Mouse (Mus musculus) embryonic facial prominence, embryonic 10.5 days (tissue): ENCODE measurements around the gene Mob3c. TPM values are rescaled to one million over a fixed set of nuclear protein-coding genes. Genes with fewer than 3 reads are reported as not detected.

Experiments used
- DNase-seq: peaks from one replicate; pipeline ENCODE4 v3.0.0-alpha.2; 2017; ENCODE audit warnings: low spot score
- H3K27ac ChIP-seq: fragments of 300-500 bp; sonication (generic); replicated peaks from 2 replicates; pipeline ENCODE4 v1.5.1; 2016; ENCODE audit warnings: mild to moderate bottlenecking
- H3K27me3 ChIP-seq: fragments of 300-500 bp; sonication (generic); replicated peaks from 2 replicates; pipeline ENCODE4 v1.6.1; 2016; ENCODE audit warnings: low read depth, mild to moderate bottlenecking; ENCODE audit not compliant: poor library complexity, severe bottlenecking
- H3K36me3 ChIP-seq: fragments of 300-500 bp; sonication (generic); replicated peaks from 2 replicates; pipeline ENCODE4 v1.6.1; 2016; ENCODE audit warnings: mild to moderate bottlenecking, moderate library complexity
- H3K4me1 ChIP-seq: fragments of 300-500 bp; sonication (generic); 2 replicates; pipeline ENCODE4 v1.6.1; 2016
- H3K4me3 ChIP-seq: fragments of 300-500 bp; sonication (generic); 2 replicates; pipeline ENCODE4 v1.5.1; 2016; ENCODE audit warnings: mild to moderate bottlenecking, moderate library complexity
- H3K9me3 ChIP-seq: fragments of 300-500 bp; sonication (generic); 2 replicates; pipeline ENCODE4 v1.6.1; 2016; ENCODE audit warnings: mild to moderate bottlenecking
- WGBS: fragments of 180-500 bp; shearing (Covaris S2); methylation state at CpG from one replicate; pipeline ENCODE4 v1.1.7; 2016; 5-methylcytosine and 5-hydroxymethylcytosine counted together
- polyA plus RNA-seq: library from polyadenylated mRNA; unstranded; fragments of >200 nt; fragmentation: Nextera tagmentation; extraction: Ambion mirVana; gene quantifications from 2 replicates; pipeline ENCODE4 v1.2.1, GENCODE M21; 2016

The Mob3c gene
- polyA plus RNA-seq: 2.8 and 3.5 TPM in 2 replicates

- Histone ChIP-seq H3K4me1 (peaks cover 27% of the 10 kb centered on the region), H3K27me3 (peaks cover 36% of the 10 kb centered on the region), H3K4me3 (peak within 1 kb of the TSS; percentile 90), H3K27ac (peak within 1 kb of the TSS; percentile 79), H3K9me3 (no peaks in the 10 kb centered on the region), H3K36me3 (0 out of 2 replicates have a peak, but pooled peaks cover 2% of the 10 kb centered on the region)
- under 1% methylated on average over 57 of the region's 57 CpGs for WGBS
- peak; percentile 85 for DNase-seq
These were observed at the start of gene Mob3c for GRCm38 (mm10) chr4:115827888-115828571. Mob3c (plus strand) TSS chr4:115828092.

- DNase-seq: no peak
- Histone ChIP-seq H3K4me1 (peaks cover 4% of the 10 kb centered on the region; the same call in 1 of the 2 replicates), H3K4me3 (no peak overlapping the region), H3K9me3 (no peaks in the 10 kb centered on the region), H3K36me3 (peaks cover 23% of the 10 kb centered on the region), H3K27me3 (peaks cover 5% of the 10 kb centered on the region; the same call in 1 of the 2 replicates), H3K27ac (no peak overlapping the region)
- WGBS: 55% methylated on average over 6 of the region's 6 CpGs
These were observed 47.6 kb upstream of the Mob3c start for GRCm38 (mm10) chr4:115780269-115780668.

GRCm38 (mm10) chr4:115780918-115781317 lies 47.0 kb upstream of the Mob3c start, which contains the start of gene Tex38:
Tex38 (minus strand) TSS chr4:115781018.
- WGBS: 86% methylated on average over 3 of the region's 3 CpGs
- H3K9me3 ChIP-seq: no peaks in the 10 kb centered on the region
- H3K4me1 ChIP-seq: peaks cover 10% of the 10 kb centered on the region
- no peak within 1 kb of the TSS for H3K27ac ChIP-seq
- no peak for DNase-seq
- peaks cover 5% of the 10 kb centered on the region; the same call in 1 of the 2 replicates for H3K27me3 ChIP-seq
- H3K4me3 ChIP-seq: no peak within 1 kb of the TSS
- peaks cover 19% of the 10 kb centered on the region for H3K36me3 ChIP-seq

GRCm38 (mm10) chr4:115782026-115782805 lies 45.7 kb upstream of the Mob3c start:
- H3K4me1 ChIP-seq: peaks cover 14% of the 10 kb centered on the region
- WGBS: 92% methylated on average over 5 of the region's 5 CpGs
- H3K36me3 ChIP-seq: peaks cover 8% of the 10 kb centered on the region
- H3K9me3 ChIP-seq: no peaks in the 10 kb centered on the region
- peaks cover 5% of the 10 kb centered on the region; the same call in 1 of the 2 replicates for H3K27me3 ChIP-seq
- no peak overlapping the region for H3K27ac ChIP-seq
- H3K4me3 ChIP-seq: no peak overlapping the region
- DNase-seq: no peak

GRCm38 (mm10) chr4:115784769-115785510 lies 43.0 kb upstream of the Mob3c start, which contains the start of gene Atpaf1:
Atpaf1 (plus strand) TSS chr4:115784812.
- peak; percentile 84 for DNase-seq
- H3K9me3 ChIP-seq: no peaks in the 10 kb centered on the region
- H3K4me1 ChIP-seq: peaks cover 14% of the 10 kb centered on the region
- peak within 1 kb of the TSS; percentile 90 for H3K27ac ChIP-seq
- WGBS: under 1% methylated on average over 69 of the region's 69 CpGs
- peaks cover 13% of the 10 kb centered on the region for H3K36me3 ChIP-seq
- peaks cover 5% of the 10 kb centered on the region; the same call in 1 of the 2 replicates for H3K27me3 ChIP-seq
- H3K4me3 ChIP-seq: peak within 1 kb of the TSS; percentile 87

GRCm38 (mm10) chr4:115785511-115786034 lies 42.3 kb upstream of the Mob3c start:
- H3K4me3 ChIP-seq: peak overlapping the region; percentile 87
- H3K36me3 ChIP-seq: peaks cover 19% of the 10 kb centered on the region
- H3K27ac ChIP-seq: peak overlapping the region; percentile 90
- 62% methylated on average over 7 of the region's 7 CpGs for WGBS
- peaks cover 5% of the 10 kb centered on the region; the same call in 1 of the 2 replicates for H3K27me3 ChIP-seq
- no peak for DNase-seq
- H3K4me1 ChIP-seq: peaks cover 14% of the 10 kb centered on the region
- no peaks in the 10 kb centered on the region for H3K9me3 ChIP-seq

- no peaks in the 10 kb centered on the region for H3K27me3 ChIP-seq
- H3K4me3 ChIP-seq: no peak overlapping the region
- H3K9me3 ChIP-seq: no peaks in the 10 kb centered on the region
- peaks cover 50% of the 10 kb centered on the region for H3K36me3 ChIP-seq
- no peak for DNase-seq
- no peak overlapping the region for H3K27ac ChIP-seq
- H3K4me1 ChIP-seq: peaks cover 5% of the 10 kb centered on the region
- WGBS: 84% methylated on average over 3 of the region's 3 CpGs
These were observed 37.0 kb upstream of the Mob3c start for GRCm38 (mm10) chr4:115790864-115791263.

- no peaks in the 10 kb centered on the region for H3K9me3 ChIP-seq
- H3K27ac ChIP-seq: no peak overlapping the region
- H3K36me3 ChIP-seq: peaks cover 77% of the 10 kb centered on the region
- DNase-seq: no peak
- no peaks in the 10 kb centered on the region for H3K27me3 ChIP-seq
- H3K4me1 ChIP-seq: no peaks in the 10 kb centered on the region
- WGBS: 96% methylated on average over 3 of the region's 3 CpGs
- no peak overlapping the region for H3K4me3 ChIP-seq
These were observed 32.5 kb upstream of the Mob3c start for GRCm38 (mm10) chr4:115795360-115795759.

- H3K9me3 ChIP-seq: no peaks in the 10 kb centered on the region
- H3K36me3 ChIP-seq: peaks cover 72% of the 10 kb centered on the region
- H3K27me3 ChIP-seq: no peaks in the 10 kb centered on the region
- WGBS: 92% methylated on average over 3 of the region's 3 CpGs
- no peak for DNase-seq
- H3K27ac ChIP-seq: no peak overlapping the region
- H3K4me3 ChIP-seq: no peak overlapping the region
- no peaks in the 10 kb centered on the region for H3K4me1 ChIP-seq
These were observed 27.9 kb upstream of the Mob3c start for GRCm38 (mm10) chr4:115799981-115800380.

- no peaks in the 10 kb centered on the region for H3K27me3 ChIP-seq
- peaks cover 54% of the 10 kb centered on the region for H3K36me3 ChIP-seq
- H3K27ac ChIP-seq: no peak overlapping the region
- H3K4me3 ChIP-seq: no peak overlapping the region
- WGBS: 90% methylated on average over 4 of the region's 4 CpGs
- DNase-seq: no peak
- no peaks in the 10 kb centered on the region for H3K9me3 ChIP-seq
- H3K4me1 ChIP-seq: no peaks in the 10 kb centered on the region
These were observed 15.6 kb upstream of the Mob3c start for GRCm38 (mm10) chr4:115812326-115812725.

- 91% methylated on average over 5 of the region's 5 CpGs for WGBS
- H3K36me3 ChIP-seq: peaks cover 47% of the 10 kb centered on the region
These were observed 12.3 kb upstream of the Mob3c start for GRCm38 (mm10) chr4:115815606-115816005.

GRCm38 (mm10) chr4:115820199-115820598 lies 7.7 kb upstream of the Mob3c start:
- Histone ChIP-seq H3K9me3 (no peaks in the 10 kb centered on the region), H3K27ac (no peak overlapping the region), H3K36me3 (peaks cover 13% of the 10 kb centered on the region; the same call in 1 of the 2 replicates), H3K4me3 (no peak overlapping the region), H3K27me3 (no peaks in the 10 kb centered on the region), H3K4me1 (peaks cover 8% of the 10 kb centered on the region; the same call in 1 of the 2 replicates)
- 77% methylated on average over 3 of the region's 3 CpGs for WGBS
- DNase-seq: no peak

More at GRCm38 (mm10) chr4:115815606-115816005, 12.3 kb upstream of the Mob3c start:
- H3K9me3 ChIP-seq: no peaks in the 10 kb centered on the region
- no peak for DNase-seq
- no peak overlapping the region for H3K4me3 ChIP-seq
- H3K27me3 ChIP-seq: no peaks in the 10 kb centered on the region
- no peaks in the 10 kb centered on the region for H3K4me1 ChIP-seq
- H3K27ac ChIP-seq: no peak overlapping the region
